Mouse (Mus musculus) heart, postnatal 10 days (tissue): Measurements from ENCODE around the gene Limd2. TPM values are rescaled to one million over a fixed set of nuclear protein-coding genes. Genes with fewer than 3 reads are reported as not detected.
"Not testable (repeated sequence)": the region's sequence is repeated elsewhere in the genome, so short reads cannot be mapped to it uniquely, and the experiment has no call there.

Source experiments
- DNase-seq, 2 experiments: peaks; one replicate each; pipeline ENCODE4 v3.0.0; 2021
- intact Hi-C: fragments of 180-260 bp; cut with DNase I; formaldehyde crosslinking; loops from one replicate; pipeline ENCODE4 v1.15.1; 2025
- total RNA-seq, 2 experiments: library from RNA; stranded (reverse); gene quantifications; 2 replicates each; pipeline ENCODE4 v1.2.3; 2021

Limd2 gene
- total RNA-seq, result 10 to 100 TPM; 13.6 to 14.1 TPM

- DNase-seq, result peak in 1 of 2 experiments; percentile 32
- intact Hi-C loops, result no loop called here
These were observed at the start of gene Limd2, which contains the start of gene Gm10840 for GRCm38 (mm10) chr11:106160841-106161721. Limd2 (minus strand) TSS chr11:106160860. Gm10840 (plus strand) TSS chr11:106160850.

- intact Hi-C loops, result no loop called here
These were observed 41.4 kb upstream of the Limd2 start, which contains the start of gene Strada for GRCm38 (mm10) chr11:106202123-106202465. Strada (minus strand) TSS chr11:106202168.

GRCm38 (mm10) chr11:106201337-106202122, 40.9 kb upstream of the Limd2 start:
- intact Hi-C loops, result no loop called here
- no peak for DNase-seq

More at GRCm38 (mm10) chr11:106202123-106202465, 41.4 kb upstream of the Limd2 start, which contains the start of gene Strada:
- DNase-seq, result no peak

GRCm38 (mm10) chr11:106200756-106201155, 40.1 kb upstream of the Limd2 start:
- intact Hi-C loops, result no loop called here
- no peak for DNase-seq

GRCm38 (mm10) chr11:106199997-106200396, 39.3 kb upstream of the Limd2 start:
- not testable (repeated sequence) for DNase-seq

GRCm38 (mm10) chr11:106198277-106198676, 37.6 kb upstream of the Limd2 start:
- intact Hi-C loops, result no loop called here
- DNase-seq, result no peak

More at GRCm38 (mm10) chr11:106199997-106200396, 39.3 kb upstream of the Limd2 start:
- intact Hi-C loops, result not testable (repeated sequence)

- DNase-seq, result no peak
- intact Hi-C loops, result no loop called here
These were observed 34.7 kb upstream of the Limd2 start for GRCm38 (mm10) chr11:106195341-106195740.

- intact Hi-C loops, result no loop called here
- DNase-seq, result no peak
These were observed 34.2 kb upstream of the Limd2 start for GRCm38 (mm10) chr11:106194891-106195290.

- no peak for DNase-seq
- intact Hi-C loops, result no loop called here
These were observed 33.5 kb upstream of the Limd2 start for GRCm38 (mm10) chr11:106194155-106194541.

GRCm38 (mm10) chr11:106193371-106194154, 32.9 kb upstream of the Limd2 start:
- intact Hi-C loops, result no loop called here
- peak; percentile 97 for DNase-seq

GRCm38 (mm10) chr11:106192657-106193370, 32.2 kb upstream of the Limd2 start:
- intact Hi-C loops, result no loop called here
- no peak for DNase-seq

- intact Hi-C loops, result no loop called here
- DNase-seq, result no peak
These were observed 31.6 kb upstream of the Limd2 start for GRCm38 (mm10) chr11:106192241-106192640.

GRCm38 (mm10) chr11:106191716-106192115, 31.1 kb upstream of the Limd2 start:
- intact Hi-C loops, result no loop called here
- DNase-seq, result no peak

GRCm38 (mm10) chr11:106187326-106187725, 26.7 kb upstream of the Limd2 start:
- intact Hi-C loops, result no loop called here
- DNase-seq, result no peak

GRCm38 (mm10) chr11:106180449-106180801, 19.8 kb upstream of the Limd2 start:
- DNase-seq, result no peak
- intact Hi-C loops, result no loop called here

- intact Hi-C loops, result no loop called here
- no peak for DNase-seq
These were observed 19.2 kb upstream of the Limd2 start for GRCm38 (mm10) chr11:106179711-106180448.

GRCm38 (mm10) chr11:106178036-106178782, 17.5 kb upstream of the Limd2 start:
- no peak for DNase-seq
- intact Hi-C loops, result no loop called here

- intact Hi-C loops, result no loop called here
- DNase-seq, result no peak
These were observed 15.7 kb upstream of the Limd2 start for GRCm38 (mm10) chr11:106176372-106176771.

- no peak for DNase-seq
- intact Hi-C loops, result no loop called here
These were observed 14.4 kb upstream of the Limd2 start for GRCm38 (mm10) chr11:106175081-106175480.
